Comparison of ENCODE assay signal across 1 mouse cellular context in the genomic region with DNA sequence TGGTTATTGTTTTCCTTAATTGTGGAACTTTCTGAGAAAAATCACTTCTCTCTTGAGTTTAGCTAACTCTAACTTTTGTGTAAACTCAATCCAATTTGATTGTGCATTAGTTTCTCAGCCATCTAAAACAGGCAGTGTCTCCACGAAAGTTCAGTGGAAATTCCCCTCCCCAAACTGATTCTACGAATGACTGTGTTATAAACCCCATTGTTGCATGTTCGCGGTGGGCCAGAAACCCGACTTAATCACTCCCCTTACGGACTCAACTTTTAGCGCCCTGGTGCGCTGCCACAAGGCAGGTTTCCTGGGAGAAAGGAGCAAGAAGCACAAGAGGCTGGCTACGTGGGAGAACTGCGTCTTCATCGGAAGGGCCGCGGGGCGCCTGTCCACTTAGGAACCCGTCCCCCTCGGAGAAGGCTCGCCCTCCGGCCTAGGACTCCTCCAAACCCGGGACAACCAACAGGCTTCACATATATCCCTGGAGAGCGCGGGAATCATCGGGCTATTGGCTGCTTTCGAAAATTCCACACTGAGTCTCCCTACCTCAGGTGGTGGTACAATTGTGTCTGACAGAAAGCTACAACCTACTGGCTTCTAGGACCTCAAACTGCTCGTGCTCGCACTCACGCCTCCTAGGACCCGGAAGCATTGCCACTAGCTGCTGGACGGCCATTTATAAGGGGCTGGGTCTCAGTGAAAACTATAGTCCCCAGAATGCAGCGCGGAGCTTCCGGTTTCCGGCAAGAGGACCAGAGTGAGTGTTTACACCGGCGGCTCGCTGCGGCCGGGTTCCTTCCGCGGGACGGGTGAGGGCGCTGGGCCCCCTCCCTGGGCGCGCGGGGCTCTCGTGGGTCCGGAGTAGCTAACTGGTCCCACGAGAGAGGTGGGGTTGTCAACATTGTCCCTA.
TF ChIP-seq lines count a peak whose summit lies in the region.

A gene (plus strand): TSS at position 726 of the 907 bp plus-strand sequence.

TF ChIP-seq in CH12.LX, 34 proteins besides CTCF, POLR2A, EP300 and RAD21 (continued from another document):
- TF ChIP-seq MXI1 (IDR thresholded peaks at IDR 0.05; ENCODE audit: low read depth, low read length), result peak; percentile 88
- TF ChIP-seq MAX (IDR thresholded peaks at IDR 0.05; ENCODE audit: low read length), result peak; percentile 78; the same call in 1 of the 2 replicates
- 0 out of 2 replicates have a peak, but pooled peaks have one; percentile 39 for TF ChIP-seq E2F4 (IDR thresholded peaks at IDR 0.05; ENCODE audit: insufficient replicate concordance, low read depth, low read length)
- no peak; the same call in 1 of the 2 replicates for TF ChIP-seq UBTF (IDR thresholded peaks at IDR 0.05; ENCODE audit: low read depth, low read length)
- TF ChIP-seq NRF1 (IDR thresholded peaks at IDR 0.05; ENCODE audit: low read depth, low read length), result peak; percentile 45
- peak; percentile 100 for TF ChIP-seq ELF1 (IDR thresholded peaks at IDR 0.05; ENCODE audit: low read depth, low read length)
- peak; percentile 75 for TF ChIP-seq BHLHE40 (IDR thresholded peaks at IDR 0.05; ENCODE audit: low read depth, low read length)
- TF ChIP-seq GABPA (IDR thresholded peaks at IDR 0.05; ENCODE audit: insufficient replicate concordance, low read depth, low read length), result peak; percentile 60; the same call in 1 of the 2 replicates
- TF ChIP-seq MAZ (IDR thresholded peaks at IDR 0.05; ENCODE audit: low read depth, low read length), result peak; percentile 32; the same call in 1 of the 2 replicates
- TF ChIP-seq MYC (IDR thresholded peaks at IDR 0.05; ENCODE audit: low read depth, low read length), result peak; percentile 83
- peak; percentile 90 for TF ChIP-seq RCOR1 (conservative IDR thresholded peaks at IDR 0.05; ENCODE audit: low read depth, low read length)
- peak; percentile 98 for TF ChIP-seq HCFC1 (IDR thresholded peaks at IDR 0.05; ENCODE audit: low read depth, low read length)
- TF ChIP-seq USF2 (conservative IDR thresholded peaks at IDR 0.05; ENCODE audit: low read depth, low read length), result no peak
- TF ChIP-seq KAT2A (IDR thresholded peaks at IDR 0.05; ENCODE audit: insufficient replicate concordance, low read length), result peak; percentile 96; the same call in 1 of the 2 replicates
- peak; percentile 94 for TF ChIP-seq POLR2AphosphoS2 (IDR thresholded peaks at IDR 0.05; ENCODE audit: low read depth, low read length)
- peak; percentile 28 for TF ChIP-seq SMC3 (IDR thresholded peaks at IDR 0.05; ENCODE audit: low read depth, low read length)
- peak; percentile 81 for TF ChIP-seq CHD1 (IDR thresholded peaks at IDR 0.05; ENCODE audit: low read depth, low read length)
- TF ChIP-seq ZC3H11A (IDR thresholded peaks at IDR 0.05; ENCODE audit: low read depth, low read length), result no peak
- peak; percentile 78; the same call in 1 of the 2 replicates for TF ChIP-seq MEF2A (IDR thresholded peaks at IDR 0.05; ENCODE audit: borderline replicate concordance, low read depth, low read length)
- TF ChIP-seq ZMIZ1 (IDR thresholded peaks at IDR 0.05; ENCODE audit: low read depth, low read length), result peak; percentile 96
- peak; percentile 97 for TF ChIP-seq NELFE (IDR thresholded peaks at IDR 0.05; ENCODE audit: low read depth, low read length)
- peak; percentile 80 for TF ChIP-seq JUN (IDR thresholded peaks at IDR 0.05; ENCODE audit: insufficient read depth, low read depth, low read length)
- peak; percentile 94 for TF ChIP-seq TCF12 (IDR thresholded peaks at IDR 0.05; ENCODE audit: low read depth, low read length)
